Mouse (Mus musculus) intestine, postnatal 0 days (tissue): ENCODE data around the gene Vav1. TPM values are rescaled to one million over a fixed set of nuclear protein-coding genes. Genes with fewer than 3 reads are reported as not detected.

Experiments used
- ATAC-seq: fragments of 200-750 bp; cut with Nextera tagmentation; 2 replicates; pipeline ENCODE4 v1.8.0; 2017; ENCODE audit warnings: mild to moderate bottlenecking, moderate TSS enrichment, moderate library complexity
- H3K27ac ChIP-seq: fragments of 300-500 bp; sonication (generic); 2 replicates; pipeline ENCODE4 v1.5.1; 2014; ENCODE audit warnings: mild to moderate bottlenecking, low read depth, low read length, moderate library complexity
- H3K27me3 ChIP-seq: fragments of 300-500 bp; sonication (generic); replicated peaks from 2 replicates; pipeline ENCODE4 v1.6.1; 2014; ENCODE audit warnings: low read length, mixed read lengths; ENCODE audit not compliant: control insufficient read depth, insufficient read depth
- H3K36me3 ChIP-seq: fragments of 300-500 bp; sonication (generic); 2 replicates; pipeline ENCODE4 v1.6.1; 2014; ENCODE audit warnings: mild to moderate bottlenecking, moderate library complexity; ENCODE audit not compliant: control insufficient read depth, insufficient read depth
- H3K4me1 ChIP-seq: fragments of 300-500 bp; sonication (generic); replicated peaks from 2 replicates; pipeline ENCODE4 v1.6.1; 2014; ENCODE audit warnings: antibody characterized with exemption, low read length, mixed read lengths; ENCODE audit not compliant: control insufficient read depth, insufficient read depth
- H3K4me2 ChIP-seq: fragments of 300-500 bp; sonication (generic); replicated peaks from 2 replicates; pipeline ENCODE4 v1.6.1; 2014; ENCODE audit warnings: low read depth, mild to moderate bottlenecking, moderate library complexity
- H3K4me3 ChIP-seq: fragments of 300-500 bp; sonication (generic); 2 replicates; pipeline ENCODE4 v1.5.1; 2014; ENCODE audit warnings: low read depth, low read length
- H3K9ac ChIP-seq: fragments of 300-500 bp; sonication (generic); 2 replicates; pipeline ENCODE4 v1.6.1; 2014; ENCODE audit warnings: mild to moderate bottlenecking, low read depth, low read length
- H3K9me3 ChIP-seq: fragments of 300-500 bp; sonication (generic); 2 replicates; pipeline ENCODE4 v1.6.1; 2016; ENCODE audit warnings: mixed run types; ENCODE audit not compliant: control insufficient read depth
- CTCF ChIP-seq: sonication (generic); IDR thresholded peaks from 2 replicates; pipeline ENCODE4 v1.5.1; 2016; ENCODE audit warnings: low read depth, mild to moderate bottlenecking, control low read depth, antibody characterized with exemption, moderate library complexity
- WGBS: fragments of 180-500 bp; shearing (Covaris S2); extraction: QIAGEN DNeasy Blood & Tissue Kit; methylation state at CpG from one replicate; pipeline ENCODE4 v1.1.7; 2014; 5-methylcytosine and 5-hydroxymethylcytosine counted together
- polyA plus RNA-seq: library from polyadenylated mRNA; unstranded; fragments of >200 nt; fragmentation: Nextera tagmentation; extraction: Ambion mirVana; gene quantifications from 2 replicates; pipeline ENCODE4 v1.2.1, GENCODE M21; 2015

The Vav1 gene
- polyA plus RNA-seq, 1 experiment from 2014 or later, result 1.1 TPM

DNA sequence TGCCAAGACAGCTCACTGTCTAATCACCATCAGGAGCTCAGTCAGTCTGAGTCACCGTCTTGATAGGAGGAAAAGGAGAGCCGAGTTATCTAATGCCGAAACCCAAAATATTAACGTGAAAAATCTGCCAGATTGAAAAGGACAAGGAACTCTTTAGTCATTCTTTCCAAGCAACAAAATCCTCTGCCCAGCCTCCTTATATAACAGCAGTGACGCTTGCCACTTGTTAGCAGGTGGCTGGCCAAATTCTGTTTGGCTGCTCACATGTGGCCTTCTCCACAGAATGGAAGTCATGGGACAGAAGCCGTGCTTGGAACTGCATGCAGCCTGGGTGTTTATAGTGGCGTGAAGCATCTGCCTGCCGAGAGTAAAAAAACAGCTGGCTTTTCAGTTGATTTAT lies 19.2 kb upstream of the Vav1 start:
- H3K9ac ChIP-seq, result no peak overlapping the region
- ATAC-seq, result no peak
- 85% methylated on average over 8 of the region's 8 CpGs for WGBS
- no peaks in the 10 kb centered on the region; the same call in 1 of the 2 replicates for H3K4me1 ChIP-seq
- H3K27me3 ChIP-seq, result no peaks in the 10 kb centered on the region
- H3K9me3 ChIP-seq, result no peaks in the 10 kb centered on the region
- no peak overlapping the region for H3K27ac ChIP-seq
- TF ChIP-seq CTCF, result no peak
- H3K4me3 ChIP-seq, result no peak overlapping the region
- H3K4me2 ChIP-seq, result no peak overlapping the region
- peaks cover 65% of the 10 kb centered on the region for H3K36me3 ChIP-seq

DNA sequence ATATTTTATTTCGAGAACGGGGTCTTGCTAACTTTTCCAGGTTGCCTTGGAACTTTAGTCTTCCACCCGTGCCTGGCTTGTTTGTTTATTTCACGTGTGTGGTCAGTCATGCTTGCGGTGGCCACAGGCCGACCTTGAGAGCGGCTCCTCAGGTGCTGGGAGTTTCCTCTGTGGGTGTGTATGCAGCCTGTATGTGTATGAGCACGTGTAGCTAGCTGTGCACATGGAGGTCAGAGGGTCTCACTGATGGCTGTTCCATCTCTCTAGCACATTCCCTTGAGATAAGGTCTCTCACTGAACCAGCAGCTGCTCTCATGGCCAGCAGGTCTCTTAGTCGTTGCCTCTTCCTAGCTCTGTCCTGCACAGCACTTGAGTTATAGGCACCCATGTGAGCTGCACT lies 18.5 kb upstream of the Vav1 start:
- no peak for TF ChIP-seq CTCF
- H3K4me3 ChIP-seq, result no peak overlapping the region
- no peaks in the 10 kb centered on the region for H3K9me3 ChIP-seq
- no peak overlapping the region for H3K9ac ChIP-seq
- H3K36me3 ChIP-seq, result peaks cover 59% of the 10 kb centered on the region
- no peaks in the 10 kb centered on the region for H3K27me3 ChIP-seq
- H3K27ac ChIP-seq, result no peak overlapping the region
- no peak for ATAC-seq
- 89% methylated on average over 9 of the region's 9 CpGs for WGBS
- no peaks in the 10 kb centered on the region; the same call in 1 of the 2 replicates for H3K4me1 ChIP-seq
- H3K4me2 ChIP-seq, result no peak overlapping the region

DNA sequence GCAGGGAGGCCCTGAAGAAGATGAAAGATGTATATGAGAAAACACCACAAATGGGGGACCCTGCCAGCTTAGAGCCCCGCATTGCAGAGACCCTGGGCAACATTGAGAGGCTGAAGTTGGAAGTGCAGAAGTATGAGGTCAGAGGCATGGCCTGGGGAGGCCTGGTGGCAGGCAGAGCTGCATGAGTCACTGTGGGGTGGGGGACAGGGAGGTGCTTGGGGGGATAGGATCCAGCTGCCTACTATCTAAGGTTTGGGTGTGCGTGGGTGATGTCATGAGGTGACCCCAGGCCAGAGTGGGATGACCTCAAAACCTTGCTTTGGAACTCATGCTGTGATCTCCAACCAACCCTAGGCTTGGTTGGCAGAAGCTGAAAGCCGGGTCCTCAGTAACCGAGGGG lies 17.6 kb upstream of the Vav1 start:
- ATAC-seq, result no peak
- Histone ChIP-seq H3K27me3 (no peaks in the 10 kb centered on the region), H3K9me3 (no peaks in the 10 kb centered on the region), H3K36me3 (peaks cover 57% of the 10 kb centered on the region), H3K4me2 (no peak overlapping the region), H3K27ac (no peak overlapping the region; the same call in 1 of the 2 replicates), H3K9ac (no peak overlapping the region), H3K4me3 (no peak overlapping the region), H3K4me1 (no peaks in the 10 kb centered on the region; the same call in 1 of the 2 replicates)
- 94% methylated on average over 4 of the region's 4 CpGs for WGBS
- TF ChIP-seq CTCF, result no peak

DNA sequence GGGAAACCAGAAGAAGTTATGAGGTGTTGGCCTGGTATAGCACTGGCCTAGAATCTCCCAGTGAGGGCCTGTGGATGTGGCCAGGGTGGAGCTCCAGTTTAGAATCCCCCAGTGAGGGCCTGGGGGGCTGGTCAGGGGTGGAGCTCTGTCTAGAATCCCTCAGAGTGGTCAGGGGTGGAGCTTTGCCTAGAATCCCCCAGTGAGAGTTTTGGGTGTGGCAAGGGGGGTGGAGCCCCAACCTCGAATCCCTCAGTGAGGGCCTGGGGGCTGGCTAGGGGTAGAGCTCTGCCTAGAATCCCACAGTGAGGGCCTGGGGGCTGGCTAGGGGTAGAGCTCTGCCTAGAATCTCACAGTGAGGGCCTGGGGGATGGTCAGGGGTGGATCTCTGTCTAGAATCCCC lies 17.1 kb upstream of the Vav1 start:
- no peak overlapping the region for H3K4me2 ChIP-seq
- ATAC-seq, result no peak
- H3K27me3 ChIP-seq, result no peaks in the 10 kb centered on the region
- no peak for TF ChIP-seq CTCF
- H3K4me1 ChIP-seq, result no peaks in the 10 kb centered on the region; the same call in 1 of the 2 replicates
- H3K4me3 ChIP-seq, result no peak overlapping the region
- no peak overlapping the region for H3K27ac ChIP-seq
- no peak overlapping the region for H3K9ac ChIP-seq
- H3K9me3 ChIP-seq, result no peaks in the 10 kb centered on the region
- 27% methylated on average over 1 of the region's 1 CpGs for WGBS
- peaks cover 55% of the 10 kb centered on the region for H3K36me3 ChIP-seq

DNA sequence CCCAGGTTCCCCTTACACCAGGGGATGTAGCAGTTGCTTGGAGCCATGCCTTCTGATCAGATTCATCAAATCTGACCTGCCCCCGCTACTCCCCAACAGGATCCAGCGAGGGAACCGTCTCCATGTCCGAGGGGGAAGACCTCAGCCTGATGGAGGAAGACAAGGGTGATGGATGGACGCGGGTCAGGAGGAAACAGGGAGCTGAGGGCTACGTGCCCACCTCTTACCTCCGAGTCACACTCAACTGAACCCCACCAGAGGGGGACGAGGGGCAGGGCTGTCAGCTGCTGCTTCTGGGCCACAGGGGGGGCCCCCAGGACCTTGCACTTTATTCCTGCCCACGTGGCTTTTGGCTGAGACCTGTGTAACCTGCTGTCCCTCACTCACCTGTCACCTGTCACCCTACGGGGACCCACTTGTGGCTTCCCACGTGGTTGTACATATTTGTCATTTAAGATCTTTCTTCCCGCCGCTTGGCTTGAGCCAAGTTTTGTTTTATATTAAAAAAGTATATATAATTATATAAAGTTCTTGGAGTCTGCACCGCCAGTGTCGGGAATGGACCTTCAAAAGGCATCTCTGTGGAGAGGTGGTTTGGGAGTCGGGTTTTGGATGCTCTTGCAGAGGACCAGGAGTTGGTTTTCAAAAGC lies 15.9 kb upstream of the Vav1 start:
- Histone ChIP-seq H3K9me3 (no peaks in the 10 kb centered on the region), H3K4me2 (no peak overlapping the region), H3K4me3 (no peak overlapping the region), H3K27me3 (no peaks in the 10 kb centered on the region), H3K9ac (no peak overlapping the region), H3K36me3 (peaks cover 44% of the 10 kb centered on the region), H3K27ac (no peak overlapping the region), H3K4me1 (no peaks in the 10 kb centered on the region; the same call in 1 of the 2 replicates)
- 88% methylated on average over 17 of the region's 17 CpGs for WGBS
- TF ChIP-seq CTCF, result no peak
- no peak for ATAC-seq

DNA sequence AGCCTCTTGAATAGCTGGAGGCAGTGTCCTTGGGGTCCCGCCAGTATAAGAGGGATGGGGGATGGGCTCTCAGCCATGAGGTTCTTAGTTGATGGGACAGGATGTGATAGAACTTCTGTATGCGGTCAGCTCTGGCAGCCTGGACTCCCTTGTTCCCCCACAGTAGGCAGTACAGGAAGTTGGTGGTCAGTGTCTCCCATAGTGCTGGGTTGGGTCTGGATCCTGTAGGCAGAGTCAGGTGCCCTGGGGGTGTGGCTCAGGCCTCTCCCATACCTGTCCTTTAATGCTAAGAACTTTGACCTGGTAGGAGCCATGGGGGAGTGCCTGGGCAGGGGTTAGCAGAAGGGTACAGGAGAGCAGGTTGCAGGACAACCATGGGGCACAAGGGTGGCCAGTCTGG lies 14.7 kb upstream of the Vav1 start:
- peak overlapping the region; percentile 51; the same call in 1 of the 2 replicates for H3K4me2 ChIP-seq
- H3K27me3 ChIP-seq, result no peaks in the 10 kb centered on the region
- TF ChIP-seq CTCF, result no peak
- H3K4me3 ChIP-seq, result no peak overlapping the region
- 60% methylated on average over 2 of the region's 2 CpGs for WGBS
- H3K9me3 ChIP-seq, result no peaks in the 10 kb centered on the region
- peaks cover 36% of the 10 kb centered on the region for H3K36me3 ChIP-seq
- peak; percentile 68 for ATAC-seq
- H3K4me1 ChIP-seq, result no peaks in the 10 kb centered on the region; the same call in 1 of the 2 replicates
- H3K9ac ChIP-seq, result no peak overlapping the region
- H3K27ac ChIP-seq, result peak overlapping the region; percentile 69; the same call in 1 of the 2 replicates
